Mouse (Mus musculus) kidney, postnatal 36 days (tissue): Measurements from ENCODE around the gene Rrnad1.

Experiments
- DNase-seq, 2 experiments: peaks; one replicate each; pipeline ENCODE4 v3.0.0; 2021 to 2022; ENCODE audit warnings: mixed read lengths in 2 of 2

Gene Rrnad1

GRCm38 (mm10) chr3:87877730-87878129, 52.8 kb downstream of the Rrnad1 start:
- no peak for DNase-seq
